Mouse (Mus musculus) cerebellum, postnatal 4 days (tissue): ENCODE results near the gene Nat9.

ENCODE experiments used
- DNase-seq, 2 experiments: peaks; one replicate each; pipeline ENCODE4 v3.0.0; 2022; ENCODE audit warnings: low spot score in 2 of 2, mixed read lengths in 1 of 2

Gene Nat9

DNA sequence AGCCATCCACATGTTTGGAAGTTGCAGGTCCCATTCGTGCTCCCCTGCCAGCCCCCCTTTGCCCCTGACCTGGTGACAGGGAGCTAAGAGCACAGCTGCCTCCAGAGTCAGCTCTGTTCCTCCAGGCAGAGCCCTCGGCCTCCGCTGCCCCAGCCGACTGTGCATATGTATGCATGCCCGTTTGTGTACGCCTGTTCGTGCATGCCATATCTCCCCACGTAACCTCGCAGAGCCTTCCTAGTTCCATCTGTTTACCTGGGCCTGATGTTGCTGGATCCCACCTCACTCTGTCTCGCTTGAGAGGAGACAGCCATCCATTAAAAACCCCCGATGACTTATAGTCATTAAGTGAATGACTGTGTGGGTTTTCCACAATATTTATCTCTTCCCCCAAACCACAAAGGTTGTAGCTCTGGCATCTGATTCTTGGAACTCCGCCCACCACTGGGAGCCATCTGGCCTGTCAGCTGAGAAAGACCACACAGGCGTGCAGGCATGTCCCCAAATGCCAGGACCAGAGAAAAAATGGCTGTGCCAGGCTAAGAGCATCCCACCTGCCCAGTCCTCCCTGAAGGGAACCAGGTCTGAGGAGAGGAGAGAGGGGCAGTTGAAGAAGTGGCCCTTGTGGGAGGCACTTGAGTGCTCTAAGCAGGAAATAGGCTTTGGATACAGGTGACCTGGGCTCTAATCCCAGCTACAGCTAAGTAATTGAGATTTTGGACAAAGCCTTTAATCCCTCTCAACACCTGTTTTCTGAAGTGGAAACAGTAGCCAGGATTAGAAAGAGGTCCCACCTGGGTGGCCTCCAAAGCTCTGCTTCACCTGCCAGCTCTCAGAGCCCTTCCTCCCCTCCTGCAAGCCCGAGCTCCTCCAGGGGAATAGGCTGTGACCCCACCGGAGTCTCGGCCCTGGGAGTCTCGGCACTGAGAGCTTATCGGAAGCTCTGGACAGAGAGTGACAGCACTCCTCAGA, 30.1 kb upstream of the Nat9 start:
- DNase-seq = peak; percentile 58 to 79

DNA sequence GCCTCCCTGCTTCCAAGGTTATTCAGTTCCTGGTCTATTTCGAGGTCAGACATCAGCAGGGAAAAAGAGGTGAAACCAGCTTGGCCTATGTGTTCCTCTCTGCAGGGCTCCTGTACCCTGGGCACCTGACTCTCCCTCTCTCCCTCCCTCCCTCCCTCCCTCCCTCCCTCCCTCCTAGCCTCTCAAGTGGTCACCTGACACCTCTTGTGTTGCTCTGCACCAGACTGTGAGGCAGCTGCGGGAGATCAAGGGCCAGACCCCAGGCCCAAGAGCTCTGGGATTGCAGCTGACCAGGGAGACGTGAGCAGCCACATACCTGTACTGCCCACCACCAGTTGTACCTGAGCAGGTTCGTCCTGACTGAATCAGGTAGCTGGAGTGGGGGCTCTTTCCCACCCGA, 27.5 kb upstream of the Nat9 start:
- DNase-seq = no peak

- no peak for DNase-seq
Measured at GRCm38 (mm10) chr11:115212116-115212515, 24.5 kb upstream of the Nat9 start.

- no peak for DNase-seq
Measured at GRCm38 (mm10) chr11:115209958-115210357, 22.3 kb upstream of the Nat9 start.

GRCm38 (mm10) chr11:115208776-115209732, 21.4 kb upstream of the Nat9 start:
- peak in 1 of 2 experiments; percentile 47 for DNase-seq

DNA sequence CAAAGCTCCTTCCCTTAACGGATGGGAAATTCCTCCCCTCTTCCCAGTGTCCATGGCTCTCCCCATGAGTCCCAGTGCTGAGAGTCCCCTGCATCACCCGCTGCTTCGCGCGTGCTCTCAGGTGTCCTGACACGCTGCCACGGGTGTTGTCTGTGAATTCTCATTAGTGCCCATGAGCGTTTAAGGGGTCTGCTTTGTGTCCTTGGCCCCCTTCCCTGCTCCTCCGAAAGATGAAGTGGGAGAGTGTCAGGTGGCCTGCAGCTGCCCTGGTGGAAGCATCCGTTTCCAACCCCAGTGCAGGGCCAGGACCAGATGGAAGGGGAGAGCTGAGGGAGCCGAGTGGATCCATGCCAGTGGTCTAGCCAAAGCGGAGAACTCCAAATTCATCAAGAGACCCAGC, 20.5 kb upstream of the Nat9 start:
- DNase-seq = peak in 1 of 2 experiments; percentile 59

DNA sequence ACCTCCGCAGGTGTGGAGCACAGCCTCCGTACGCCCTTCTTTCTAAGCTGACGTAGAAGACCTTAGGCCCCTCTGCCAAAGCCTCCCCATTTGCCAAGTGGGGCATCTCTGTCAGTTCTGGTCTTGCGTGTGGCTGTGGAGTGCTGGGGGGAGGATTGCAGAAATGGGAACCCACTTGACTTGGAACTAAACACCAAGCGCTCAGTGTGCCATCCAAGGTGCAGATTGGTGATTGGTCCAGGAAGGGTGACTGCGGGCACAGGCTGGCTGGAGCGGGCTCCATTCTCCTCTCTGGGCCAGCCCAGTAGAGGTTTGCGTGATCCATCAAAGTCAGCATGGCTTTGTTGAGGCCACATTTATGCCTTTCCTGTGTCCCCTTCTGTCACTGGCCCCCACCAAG, 15.1 kb upstream of the Nat9 start:
- DNase-seq = no peak

GRCm38 (mm10) chr11:115202316-115202715, 14.7 kb upstream of the Nat9 start:
- peak; percentile 76 to 88 for DNase-seq

- no peak for DNase-seq
Measured at GRCm38 (mm10) chr11:115200520-115200919, 12.9 kb upstream of the Nat9 start.

DNA sequence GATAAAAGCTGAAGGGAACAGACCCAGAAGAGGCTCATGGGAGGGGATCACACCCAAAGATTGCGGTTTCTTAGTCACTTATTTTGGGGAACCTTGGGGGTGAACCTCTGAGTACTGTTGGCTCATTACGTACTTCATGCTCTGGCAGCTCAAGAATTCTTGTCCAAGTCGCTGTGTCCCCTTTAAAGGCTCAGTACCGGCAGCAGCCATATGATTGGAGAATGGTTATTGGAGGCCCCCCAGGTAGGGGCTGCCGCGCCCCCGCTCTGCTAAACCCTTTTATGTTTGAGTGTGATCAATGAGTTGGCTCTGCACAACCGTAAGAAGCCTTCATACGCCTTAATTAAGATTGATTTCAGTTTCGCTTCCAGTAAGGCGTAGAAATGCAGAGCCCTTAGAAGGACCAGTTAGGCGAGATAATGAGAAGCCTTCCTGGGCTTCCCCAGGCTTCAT, 11.3 kb upstream of the Nat9 start:
- DNase-seq = no peak

- DNase-seq = no peak
Measured at GRCm38 (mm10) chr11:115197558-115197957, 9.9 kb upstream of the Nat9 start.

DNA sequence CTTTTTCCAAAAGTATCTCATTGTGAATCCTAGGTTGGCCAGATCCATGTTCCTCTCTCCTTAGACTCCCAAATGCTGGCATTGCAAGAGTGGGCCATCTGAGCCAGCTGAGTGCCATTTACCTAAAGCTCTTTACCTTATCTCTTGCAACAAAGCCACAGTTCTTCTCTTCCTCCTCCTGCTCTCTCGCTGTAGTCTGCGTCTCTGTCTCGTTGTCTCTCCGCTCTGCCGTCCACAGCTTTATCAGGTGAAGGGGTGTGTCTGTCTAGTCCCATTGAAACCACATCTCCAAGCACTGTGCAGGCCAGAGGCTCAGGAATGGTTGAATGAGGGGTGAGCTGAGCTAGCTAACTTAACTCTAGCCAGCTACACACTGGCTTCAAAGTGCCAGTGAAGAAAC, 8.3 kb upstream of the Nat9 start:
- DNase-seq = no peak

GRCm38 (mm10) chr11:115194693-115195092, 7.0 kb upstream of the Nat9 start:
- DNase-seq = no peak

DNA sequence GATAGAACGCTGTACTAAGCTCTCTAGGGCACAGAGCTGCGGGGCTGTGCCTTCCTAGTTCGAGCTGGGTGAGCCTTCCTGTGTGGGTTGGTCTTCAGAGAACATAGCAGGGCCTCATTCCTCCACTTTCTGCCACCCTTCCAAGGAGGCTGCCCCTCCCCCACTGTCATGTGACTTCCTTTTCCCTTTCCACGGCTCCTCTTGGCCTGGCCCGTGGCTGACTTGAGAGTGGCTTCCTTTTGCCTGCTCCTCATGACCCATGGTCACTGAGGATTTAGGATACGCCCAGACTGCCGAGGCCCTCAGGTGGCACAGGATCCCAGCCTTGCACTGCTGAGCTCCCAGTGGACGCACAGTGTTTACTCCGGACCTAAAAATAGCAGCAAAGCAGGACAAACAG, 4.5 kb upstream of the Nat9 start:
- DNase-seq = no peak

DNA sequence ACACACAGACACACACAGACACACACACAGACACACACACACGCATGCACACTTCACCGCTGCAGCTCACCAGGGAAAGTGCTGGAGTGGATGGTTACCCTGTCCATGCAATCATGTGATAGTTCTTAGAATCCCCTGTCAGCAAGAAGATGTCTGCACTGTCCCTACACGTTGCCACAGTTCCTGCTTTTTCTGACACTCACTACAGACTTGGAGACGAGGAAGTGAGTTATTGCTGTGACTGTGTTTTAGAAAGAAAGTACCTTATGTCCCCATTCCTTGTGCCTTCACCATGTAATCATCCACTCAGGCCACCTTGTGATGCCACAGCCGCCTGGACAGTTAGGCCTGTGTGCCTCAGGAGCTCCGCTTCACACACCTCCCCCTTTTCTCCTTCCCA, 1.6 kb upstream of the Nat9 start:
- no peak for DNase-seq

DNA sequence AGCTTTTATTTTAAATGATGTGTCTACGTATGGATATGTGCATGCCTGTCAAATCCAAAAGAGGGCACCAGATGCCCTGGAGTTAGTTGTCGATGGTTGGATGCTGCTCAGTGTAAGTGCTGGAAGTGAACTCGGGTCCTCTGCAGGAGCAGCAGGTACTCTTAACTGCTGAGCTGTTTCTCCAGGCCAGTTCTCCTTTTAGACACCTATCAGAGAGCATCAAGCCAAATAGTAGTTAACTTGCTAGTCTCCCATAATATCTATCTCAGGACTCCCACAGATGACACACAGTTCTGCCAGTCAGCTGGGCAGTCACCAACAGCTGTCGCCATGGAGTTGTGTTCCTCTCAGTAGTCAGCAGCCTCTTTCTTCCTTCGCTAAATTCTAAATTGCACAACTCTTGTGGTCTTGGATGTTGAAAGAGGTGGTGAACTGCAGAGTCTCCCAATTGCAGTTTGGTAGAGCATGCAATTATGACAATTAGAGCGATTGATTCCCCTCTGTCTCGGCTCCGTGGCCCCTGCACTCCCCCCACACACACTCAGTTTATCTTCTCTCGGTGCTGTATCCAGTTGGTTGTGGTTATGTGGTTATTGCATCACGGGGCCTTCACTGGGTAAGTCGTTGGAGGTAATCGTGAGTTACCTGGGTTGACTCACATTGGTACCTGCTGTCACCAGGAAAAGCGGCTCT, 1.0 kb upstream of the Nat9 start:
- DNase-seq = no peak

DNA sequence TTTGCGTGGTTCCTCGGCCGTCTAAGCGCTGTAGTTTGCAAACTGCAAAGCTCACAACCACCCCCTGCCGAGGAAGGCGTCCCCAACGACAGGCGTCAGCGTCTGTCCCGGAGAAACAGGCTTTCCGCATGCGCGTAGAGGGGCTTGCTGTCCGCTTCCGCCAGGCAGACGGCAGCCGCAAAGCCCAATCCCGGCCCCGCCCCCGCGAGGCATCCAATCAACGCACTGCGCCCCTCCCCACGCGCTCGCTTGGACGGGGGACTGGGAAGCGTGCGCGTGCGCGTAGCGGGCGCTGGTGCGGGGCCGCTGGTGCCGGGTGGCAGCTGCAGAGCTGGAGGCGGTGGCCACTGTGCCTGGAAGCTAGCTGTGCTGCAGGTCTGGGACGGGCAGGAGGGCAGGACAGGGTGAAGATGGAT, 427 bp downstream of the Nat9 start, which contains the start of gene Tmem104:
TSS of gene Tmem104 (plus strand) at position 264 of the 416 bp plus-strand sequence.
- peak; percentile 99 for DNase-seq

- DNase-seq = no peak
Measured at GRCm38 (mm10) chr11:115184973-115185372, 2.7 kb downstream of the Nat9 start.

GRCm38 (mm10) chr11:115181913-115182638, 5.6 kb downstream of the Nat9 start:
- peak; percentile 92 to 94 for DNase-seq

DNA sequence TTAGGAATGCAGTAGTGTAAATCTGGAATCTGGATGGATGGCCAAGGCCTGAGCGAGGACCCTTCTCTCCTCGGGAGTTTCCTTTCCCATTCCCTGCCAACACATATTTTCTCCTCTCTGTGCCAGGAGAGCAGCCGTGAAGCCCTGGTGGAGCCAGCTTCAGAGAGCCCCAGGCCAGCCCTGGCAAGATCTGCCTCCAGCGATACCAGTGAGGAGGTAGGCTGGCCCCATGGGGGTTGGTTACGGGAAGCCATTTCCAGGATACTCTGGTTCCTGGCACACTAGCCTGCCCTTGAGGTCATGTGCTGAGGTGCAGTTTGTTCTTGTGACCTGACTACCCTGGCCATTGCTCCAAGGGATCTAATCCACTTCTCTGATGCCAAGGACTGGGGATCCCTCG, 7.8 kb downstream of the Nat9 start:
- no peak for DNase-seq

DNA sequence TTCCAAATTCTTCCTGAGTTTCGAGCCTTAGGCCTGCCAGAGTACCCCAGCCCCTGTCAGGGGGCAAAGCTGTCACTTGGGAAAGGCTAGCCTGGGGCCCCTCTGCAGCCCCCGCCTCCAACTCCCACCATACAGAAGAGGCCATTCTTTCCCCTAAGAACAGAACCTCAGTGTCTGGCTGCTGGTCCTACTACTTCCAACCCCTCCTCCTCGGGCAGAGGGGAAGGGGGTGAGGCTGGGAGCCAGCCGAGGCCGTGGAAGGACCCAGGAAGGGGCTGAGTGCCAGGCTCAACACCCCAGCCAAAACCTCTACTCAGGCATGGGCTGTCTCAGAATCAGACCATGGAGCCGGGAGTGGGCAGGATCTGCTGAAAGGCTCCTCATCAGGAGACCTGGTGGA, 8.5 kb downstream of the Nat9 start:
- DNase-seq = peak in 1 of 2 experiments; percentile 69
